Mouse (Mus musculus) spleen, adult 2 months (tissue): ENCODE measurements around the gene Olfr718-ps1. TPM values are rescaled to one million over a fixed set of nuclear protein-coding genes. Genes with fewer than 3 reads are reported as not detected.

Experiments
- DNase-seq, 2 experiments: peaks; one replicate each; pipeline versions ENCODE4 v3.0.0 to v3.0.0-alpha.2; 2012 to 2021; ENCODE audit warnings: low spot score in 2 of 2, low read depth in 1 of 2
- H3K27ac ChIP-seq: fragments of 200-500 bp; 2 replicates; pipeline ENCODE4 v1.5.1; 2012; ENCODE audit warnings: low read length, inconsistent platforms; ENCODE audit not compliant: insufficient read depth
- H3K27me3 ChIP-seq: fragments of 200-500 bp; 2 replicates; pipeline ENCODE4 v1.6.1; 2012; ENCODE audit warnings: mild to moderate bottlenecking, moderate library complexity, low read length, inconsistent platforms; ENCODE audit not compliant: control insufficient read depth, insufficient read depth
- H3K36me3 ChIP-seq: fragments of 200-500 bp; 2 replicates; pipeline ENCODE4 v1.6.1; 2012; ENCODE audit warnings: mild to moderate bottlenecking, low read length, inconsistent platforms; ENCODE audit not compliant: control insufficient read depth, insufficient read depth
- H3K4me1 ChIP-seq: fragments of 200-500 bp; 2 replicates; pipeline ENCODE4 v1.6.1; 2011; ENCODE audit warnings: inconsistent platforms; ENCODE audit not compliant: control insufficient read depth, insufficient read depth, insufficient read length
- H3K4me3 ChIP-seq: fragments of 200-500 bp; 2 replicates; pipeline ENCODE4 v1.5.1; 2011; ENCODE audit warnings: mild to moderate bottlenecking, inconsistent platforms; ENCODE audit not compliant: insufficient read depth, insufficient read length; ENCODE audit errors: extremely low read depth
- CTCF ChIP-seq: fragments of 200-500 bp; IDR thresholded peaks from 2 replicates; pipeline ENCODE4 v1.5.1; 2011; ENCODE audit warnings: mild to moderate bottlenecking, inconsistent platforms; ENCODE audit not compliant: insufficient read depth, insufficient read length, insufficient replicate concordance; ENCODE audit errors: extremely low read depth
- POLR2A ChIP-seq: fragments of 200-500 bp; IDR thresholded peaks from 2 replicates; pipeline ENCODE4 v1.6.1; 2011; ENCODE audit warnings: low read depth, low read length, inconsistent platforms
- WGBS: fragments of 180-500 bp; shearing (Covaris S2); methylation state at CpG from one replicate; pipeline ENCODE4 v1.1.7; 2018; 5-methylcytosine and 5-hydroxymethylcytosine counted together
- polyA plus RNA-seq: library from polyadenylated mRNA; depleted of rRNA; stranded (reverse); fragments of >200 nt; gene quantifications from 2 replicates; pipeline ENCODE4 v1.2.3, GENCODE M21; 2012; rRNA removed

Gene Olfr718-ps1
- polyA plus RNA-seq, 1 experiment, result not detected

GRCm38 (mm10) chr5:143092891-143093290, 54.5 kb downstream of the Olfr718-ps1 start:
- no peak for DNase-seq
- no peak for TF ChIP-seq POLR2A
- TF ChIP-seq CTCF, result no peak
- Histone ChIP-seq H3K36me3 (peaks cover 19% of the 10 kb centered on the region), H3K27me3 (no peaks in the 10 kb centered on the region), H3K4me3 (no peak overlapping the region), H3K4me1 (no peaks in the 10 kb centered on the region), H3K27ac (no peak overlapping the region)
- 82% methylated on average over 3 of the region's 3 CpGs for WGBS

GRCm38 (mm10) chr5:143084898-143085297, 62.5 kb downstream of the Olfr718-ps1 start:
- no peak overlapping the region for H3K27ac ChIP-seq
- WGBS, result 75% methylated on average over 4 of the region's 4 CpGs
- no peaks in the 10 kb centered on the region for H3K27me3 ChIP-seq
- no peak overlapping the region for H3K4me3 ChIP-seq
- peaks cover 34% of the 10 kb centered on the region for H3K36me3 ChIP-seq
- TF ChIP-seq CTCF, result peak; percentile 29; the same call in 1 of the 2 replicates
- TF ChIP-seq POLR2A, result no peak
- peak in 1 of 2 experiments; percentile 11 for DNase-seq
- no peaks in the 10 kb centered on the region for H3K4me1 ChIP-seq

Other genes with a start within 250 kb of the Olfr718-ps1 start
- 6,692 and 9,830 TPM in 2 replicates for gene Actb, start 240.8 kb downstream of the Olfr718-ps1 start, polyA plus RNA-seq
- 33.7 and 59.8 TPM in 2 replicates for gene Fscn1, start 187.2 kb downstream of the Olfr718-ps1 start, polyA plus RNA-seq
- gene Rnf216, start 34.6 kb downstream of the Olfr718-ps1 start, polyA plus RNA-seq, result 25.9 and 32.4 TPM in 2 replicates
- 2.6 and 2.7 TPM in 2 replicates for gene Rbak, start 33.2 kb upstream of the Olfr718-ps1 start, polyA plus RNA-seq
- not detected in 2 replicates for gene Spdye4b, start 33.4 kb upstream of the Olfr718-ps1 start, polyA plus RNA-seq
- not detected in 2 replicates for gene Spdye4a, start 79.3 kb upstream of the Olfr718-ps1 start, polyA plus RNA-seq
- 9.0 and 10.0 TPM in 2 replicates for gene Zfp12, start 87.6 kb upstream of the Olfr718-ps1 start, polyA plus RNA-seq
- 4.2 and 7.8 TPM in 2 replicates for gene Zfp316, start 122.4 kb upstream of the Olfr718-ps1 start, polyA plus RNA-seq
- gene Zfp853, start 146.0 kb upstream of the Olfr718-ps1 start, polyA plus RNA-seq, result 0.91 and 1.1 TPM in 2 replicates
- gene E130309D02Rik, start 167.8 kb upstream of the Olfr718-ps1 start, polyA plus RNA-seq, result 24.9 and 35.0 TPM in 2 replicates
- 55.2 and 60.2 TPM in 2 replicates for gene Zdhhc4, start 181.7 kb upstream of the Olfr718-ps1 start, polyA plus RNA-seq
- not detected in 2 replicates for gene Grid2ip, start 209.8 kb upstream of the Olfr718-ps1 start, polyA plus RNA-seq